Mouse (Mus musculus) stomach, embryonic 16.5 days (tissue): ENCODE results near the gene Rcc2. TPM values are rescaled to one million over a fixed set of nuclear protein-coding genes. Genes with fewer than 3 reads are reported as not detected.

Source experiments
- ATAC-seq: fragments of 200-750 bp; cut with Nextera tagmentation; 2 replicates; pipeline ENCODE4 v1.8.0; 2017; ENCODE audit warnings: moderate number of reproducible peaks, moderate TSS enrichment; ENCODE audit not compliant: insufficient read depth, low FRiP score
- H3K27ac ChIP-seq: fragments of 300-500 bp; sonication (generic); 2 replicates; pipeline ENCODE4 v1.5.1; 2014; ENCODE audit warnings: low read length
- H3K27me3 ChIP-seq: fragments of 300-500 bp; sonication (generic); 2 replicates; pipeline ENCODE4 v1.6.1; 2014; ENCODE audit warnings: low read length, control low read depth, mixed read lengths; ENCODE audit not compliant: control insufficient read depth, insufficient read depth
- H3K36me3 ChIP-seq: fragments of 300-500 bp; sonication (generic); 2 replicates; pipeline ENCODE4 v1.6.1; 2014; ENCODE audit warnings: low read length; ENCODE audit not compliant: control insufficient read depth, insufficient read depth
- H3K4me1 ChIP-seq: fragments of 300-500 bp; sonication (generic); 2 replicates; pipeline ENCODE4 v1.6.1; 2014; ENCODE audit warnings: low read length, control low read depth, mixed read lengths; ENCODE audit not compliant: control insufficient read depth, insufficient read depth
- H3K4me2 ChIP-seq: fragments of 300-500 bp; sonication (generic); 2 replicates; pipeline ENCODE4 v1.6.1; 2014; ENCODE audit warnings: low read depth, low read length, mixed read lengths
- H3K4me3 ChIP-seq: fragments of 300-500 bp; sonication (generic); replicated peaks from 2 replicates; pipeline ENCODE4 v1.5.1; 2014; ENCODE audit warnings: mild to moderate bottlenecking, low read length
- H3K9ac ChIP-seq: fragments of 300-500 bp; sonication (generic); 2 replicates; pipeline ENCODE4 v1.6.1; 2014; ENCODE audit warnings: low read length
- H3K9me3 ChIP-seq: fragments of 300-500 bp; sonication (generic); replicated peaks from 2 replicates; pipeline ENCODE4 v1.6.1; 2016; ENCODE audit warnings: low read length, control low read depth; ENCODE audit not compliant: control insufficient read depth
- WGBS: fragments of 180-500 bp; shearing (Covaris S2); extraction: QIAGEN DNeasy Blood & Tissue Kit; methylation state at CpG from one replicate; pipeline ENCODE4 v1.1.7; 2014; 5-methylcytosine and 5-hydroxymethylcytosine counted together
- polyA plus RNA-seq: library from polyadenylated mRNA; unstranded; fragments of >200 nt; fragmentation: Nextera tagmentation; extraction: Ambion mirVana; gene quantifications from 2 replicates; pipeline ENCODE4 v1.2.1, GENCODE M21; 2015

Rcc2 gene
- polyA plus RNA-seq, 1 experiment from 2014 or later = 16.2 TPM

GRCm38 (mm10) chr4:140665053-140665452, 35.3 kb upstream of the Rcc2 start:
- Histone ChIP-seq H3K27ac (peak overlapping the region; percentile 76), H3K4me1 (peaks cover 13% of the 10 kb centered on the region), H3K4me3 (peak overlapping the region; percentile 27), H3K4me2 (peak overlapping the region; percentile 30), H3K27me3 (no peaks in the 10 kb centered on the region), H3K9ac (peak overlapping the region; percentile 63), H3K36me3 (no peaks in the 10 kb centered on the region), H3K9me3 (no peaks in the 10 kb centered on the region)
- 60% methylated on average over 7 of the region's 7 CpGs for WGBS
- no peak for ATAC-seq

- peak; percentile 90 for ATAC-seq
- H3K27ac ChIP-seq = peak within 1 kb of the TSS; percentile 76
These were observed 34.6 kb upstream of the Rcc2 start, which contains the start of gene Arhgef10l for GRCm38 (mm10) chr4:140665760-140666159. TSS of gene Arhgef10l (minus strand) at chr4:140666012.

GRCm38 (mm10) chr4:140667802-140668201, 32.5 kb upstream of the Rcc2 start:
- Histone ChIP-seq H3K9me3 (no peaks in the 10 kb centered on the region), H3K9ac (no peak overlapping the region), H3K4me1 (peaks cover 4% of the 10 kb centered on the region), H3K4me3 (no peak overlapping the region), H3K36me3 (no peaks in the 10 kb centered on the region), H3K27ac (no peak overlapping the region), H3K4me2 (no peak overlapping the region), H3K27me3 (no peaks in the 10 kb centered on the region)
- 79% methylated on average over 8 of the region's 8 CpGs for WGBS
- no peak for ATAC-seq

More at GRCm38 (mm10) chr4:140665760-140666159, 34.6 kb upstream of the Rcc2 start, which contains the start of gene Arhgef10l:
- no peaks in the 10 kb centered on the region for H3K36me3 ChIP-seq
- peak within 1 kb of the TSS; percentile 27 for H3K4me3 ChIP-seq
- H3K4me1 ChIP-seq = peaks cover 13% of the 10 kb centered on the region
- H3K27me3 ChIP-seq = no peaks in the 10 kb centered on the region
- 49% methylated on average over 11 of the region's 11 CpGs for WGBS
- H3K9me3 ChIP-seq = no peaks in the 10 kb centered on the region
- H3K4me2 ChIP-seq = peak within 1 kb of the TSS; percentile 30
- H3K9ac ChIP-seq = peak within 1 kb of the TSS; percentile 63

GRCm38 (mm10) chr4:140673527-140674264, 26.6 kb upstream of the Rcc2 start:
- ATAC-seq = 0 out of 2 replicates have a peak, but pooled peaks have one; percentile 18
- Histone ChIP-seq H3K9me3 (no peaks in the 10 kb centered on the region), H3K36me3 (no peaks in the 10 kb centered on the region), H3K4me2 (no peak overlapping the region), H3K4me1 (no peaks in the 10 kb centered on the region), H3K9ac (no peak overlapping the region; the same call in 1 of the 2 replicates), H3K27me3 (no peaks in the 10 kb centered on the region), H3K4me3 (no peak overlapping the region), H3K27ac (no peak overlapping the region)
- WGBS = 59% methylated on average over 12 of the region's 12 CpGs

GRCm38 (mm10) chr4:140674345-140674926, 25.9 kb upstream of the Rcc2 start:
- Histone ChIP-seq H3K36me3 (no peaks in the 10 kb centered on the region), H3K9ac (no peak overlapping the region), H3K27me3 (no peaks in the 10 kb centered on the region), H3K27ac (no peak overlapping the region), H3K4me3 (no peak overlapping the region), H3K9me3 (no peaks in the 10 kb centered on the region), H3K4me1 (no peaks in the 10 kb centered on the region), H3K4me2 (no peak overlapping the region)
- ATAC-seq = peak; percentile 44; the same call in 1 of the 2 replicates
- WGBS = 36% methylated on average over 12 of the region's 13 CpGs

- H3K9me3 ChIP-seq = no peaks in the 10 kb centered on the region
- no peaks in the 10 kb centered on the region for H3K27me3 ChIP-seq
- ATAC-seq = 0 out of 2 replicates have a peak, but pooled peaks have one; percentile 18
- H3K4me2 ChIP-seq = no peak overlapping the region
- no peaks in the 10 kb centered on the region for H3K36me3 ChIP-seq
- H3K4me1 ChIP-seq = peaks cover 6% of the 10 kb centered on the region
- H3K4me3 ChIP-seq = no peak overlapping the region
- no peak overlapping the region for H3K27ac ChIP-seq
- WGBS = 16% methylated on average over 5 of the region's 5 CpGs
- peak overlapping the region; percentile 49; the same call in 1 of the 2 replicates for H3K9ac ChIP-seq
These were observed 21.3 kb upstream of the Rcc2 start for GRCm38 (mm10) chr4:140679038-140679437.

- Histone ChIP-seq H3K27ac (no peak overlapping the region), H3K4me1 (peaks cover 14% of the 10 kb centered on the region), H3K9me3 (no peaks in the 10 kb centered on the region), H3K27me3 (no peaks in the 10 kb centered on the region), H3K4me2 (peak overlapping the region; percentile 42), H3K36me3 (no peaks in the 10 kb centered on the region), H3K4me3 (peak overlapping the region; percentile 13; the same call in 1 of the 2 replicates), H3K9ac (peak overlapping the region; percentile 49)
- 21% methylated on average over 17 of the region's 18 CpGs for WGBS
- peak; percentile 17; the same call in 1 of the 2 replicates for ATAC-seq
These were observed 20.5 kb upstream of the Rcc2 start for GRCm38 (mm10) chr4:140679723-140680380.

GRCm38 (mm10) chr4:140680731-140681397, 19.5 kb upstream of the Rcc2 start:
- Histone ChIP-seq H3K27ac (peak overlapping the region; percentile 13; the same call in 1 of the 2 replicates), H3K4me1 (peaks cover 18% of the 10 kb centered on the region), H3K27me3 (no peaks in the 10 kb centered on the region), H3K4me2 (no peak overlapping the region), H3K4me3 (no peak overlapping the region), H3K9ac (no peak overlapping the region), H3K36me3 (no peaks in the 10 kb centered on the region), H3K9me3 (no peaks in the 10 kb centered on the region)
- no peak for ATAC-seq
- WGBS = 49% methylated on average over 8 of the region's 8 CpGs
